Mouse (Mus musculus): Measurements from ENCODE around the gene Alkbh6. TPM values are rescaled to one million over a fixed set of nuclear protein-coding genes. Genes with fewer than 3 reads are reported as not detected.

Alkbh6 gene
- polyA plus RNA-seq, 1 experiment from 2014 or later: 80.7 TPM

DNA sequence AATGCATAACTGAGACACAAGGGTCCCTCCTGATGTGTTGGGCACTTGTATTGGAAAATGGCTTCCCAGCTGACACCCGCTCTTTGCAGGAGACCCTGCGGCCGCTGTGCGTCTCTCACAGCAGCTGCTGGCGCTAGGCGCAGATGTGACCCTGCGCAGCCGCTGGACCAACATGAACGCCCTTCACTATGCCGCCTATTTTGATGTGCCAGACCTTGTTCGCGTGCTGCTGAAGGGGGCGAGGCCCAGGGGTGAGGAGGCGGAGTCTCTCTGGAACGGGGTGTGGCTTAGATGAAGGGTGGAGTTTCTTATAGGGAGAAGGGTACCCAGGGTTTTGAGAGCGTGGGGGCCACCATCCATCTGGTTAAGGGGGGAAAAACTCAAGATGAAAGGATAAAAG is 11.3 kb upstream of the Alkbh6 start:
- Histone ChIP-seq H3K4me3 (ENCODE audit: low read depth, low read length) (no peak overlapping the region), H3K4me2 (ENCODE audit: low read depth, low read length) (no peak overlapping the region), H3K9ac (replicated peaks; ENCODE audit: low read length) (no peak overlapping the region), H3K36me3 (replicated peaks; ENCODE audit: control insufficient read depth, insufficient read depth, low read depth, low read length) (peaks cover 13% of the 10 kb centered on the region), H3K4me1 (ENCODE audit: control insufficient read depth, insufficient read depth, low read length) (no peaks in the 10 kb centered on the region), H3K9me3 (replicated peaks; ENCODE audit: control insufficient read depth, low read length) (no peaks in the 10 kb centered on the region), H3K27me3 (ENCODE audit: control insufficient read depth, insufficient read depth, low read length) (no peaks in the 10 kb centered on the region), H3K27ac (replicated peaks; ENCODE audit: low read depth, low read length) (no peak overlapping the region)
- DNase-seq (ENCODE audit: low spot score): no peak
- ATAC-seq (replicated peaks; ENCODE audit: insufficient number of reproducible peaks, low FRiP score, low TSS enrichment, low read depth): no peak
- 83% methylated on average over 16 of the region's 16 CpGs for WGBS

DNA sequence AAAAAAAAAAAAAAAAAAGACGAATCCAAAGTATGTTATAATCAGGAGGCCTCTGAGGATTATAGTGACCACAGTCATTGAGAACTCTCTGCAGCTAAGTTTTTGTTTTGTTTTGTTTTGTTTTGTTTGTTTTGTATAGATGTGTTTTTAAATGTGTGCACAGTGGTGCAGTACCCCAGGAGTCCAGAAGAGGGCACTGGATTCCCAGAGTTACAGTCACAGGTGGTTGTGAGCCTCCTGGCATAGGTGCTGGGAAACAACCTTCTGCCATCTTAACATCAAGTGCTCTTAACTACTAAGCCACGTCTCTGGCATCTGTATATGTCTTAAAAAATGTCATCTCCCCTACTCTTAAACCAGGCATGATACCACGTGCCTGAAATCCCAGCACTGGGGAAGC is 7.6 kb upstream of the Alkbh6 start:
- ATAC-seq (replicated peaks; ENCODE audit: insufficient number of reproducible peaks, low FRiP score, low TSS enrichment, low read depth) (no peak), DNase-seq (ENCODE audit: low spot score) (peak; percentile 43)
- Histone ChIP-seq H3K4me2 (ENCODE audit: low read depth, low read length) (no peak overlapping the region), H3K27ac (replicated peaks; ENCODE audit: low read depth, low read length) (no peak overlapping the region), H3K9me3 (replicated peaks; ENCODE audit: control insufficient read depth, low read length) (no peaks in the 10 kb centered on the region), H3K27me3 (ENCODE audit: control insufficient read depth, insufficient read depth, low read length) (no peaks in the 10 kb centered on the region), H3K4me3 (ENCODE audit: low read depth, low read length) (no peak overlapping the region), H3K9ac (replicated peaks; ENCODE audit: low read length) (no peak overlapping the region), H3K36me3 (replicated peaks; ENCODE audit: control insufficient read depth, insufficient read depth, low read depth, low read length) (peaks cover 22% of the 10 kb centered on the region), H3K4me1 (ENCODE audit: control insufficient read depth, insufficient read depth, low read length) (no peaks in the 10 kb centered on the region)
- 54% methylated on average over 3 of the region's 3 CpGs for WGBS

DNA sequence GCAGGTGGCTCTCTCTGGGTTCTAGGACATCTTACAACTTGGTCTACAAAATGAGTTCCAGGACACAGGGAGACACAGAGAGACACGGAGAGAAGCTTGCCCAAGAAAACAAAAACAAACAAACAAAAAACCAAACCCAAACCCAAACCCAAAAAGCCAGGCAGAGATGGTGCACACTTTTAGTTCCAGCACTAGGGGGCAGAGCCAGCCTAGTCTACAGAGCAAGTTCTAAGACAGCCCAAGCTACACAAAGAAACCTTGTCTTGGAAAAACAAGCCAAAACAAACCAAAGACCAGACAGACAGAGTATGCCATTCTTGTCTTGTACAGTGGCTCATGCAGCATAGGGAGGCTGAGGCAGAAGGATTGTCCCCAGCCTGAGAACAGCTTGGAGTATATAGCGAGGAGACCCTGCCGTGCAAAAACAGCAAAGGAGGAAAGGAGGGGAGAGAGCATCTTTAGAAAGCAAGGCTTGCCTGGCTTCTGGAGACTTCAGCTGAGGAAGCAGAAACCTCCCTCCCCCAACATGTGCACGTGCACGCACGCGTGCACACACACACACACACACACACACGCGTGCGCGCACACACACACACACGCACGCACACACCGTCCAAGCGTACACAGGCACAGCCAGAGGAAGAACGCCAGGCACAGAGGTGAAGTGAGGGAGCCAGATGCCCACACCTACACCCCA is 2.3 kb upstream of the Alkbh6 start:
- no peaks in the 10 kb centered on the region for H3K9me3 ChIP-seq (replicated peaks; ENCODE audit: control insufficient read depth, low read length)
- WGBS: 89% methylated on average over 16 of the region's 16 CpGs
- ATAC-seq (replicated peaks; ENCODE audit: insufficient number of reproducible peaks, low FRiP score, low TSS enrichment, low read depth) (no peak), DNase-seq (ENCODE audit: low spot score) (peak; percentile 27)
- no peak overlapping the region for H3K4me2 ChIP-seq (ENCODE audit: low read depth, low read length)
- no peaks in the 10 kb centered on the region for H3K27me3 ChIP-seq (ENCODE audit: control insufficient read depth, insufficient read depth, low read length)
- no peak overlapping the region for H3K9ac ChIP-seq (replicated peaks; ENCODE audit: low read length)
- H3K4me1 ChIP-seq (ENCODE audit: control insufficient read depth, insufficient read depth, low read length): no peaks in the 10 kb centered on the region
- H3K4me3 ChIP-seq (ENCODE audit: low read depth, low read length): no peak overlapping the region
- H3K27ac ChIP-seq (replicated peaks; ENCODE audit: low read depth, low read length): no peak overlapping the region
- H3K36me3 ChIP-seq (replicated peaks; ENCODE audit: control insufficient read depth, insufficient read depth, low read depth, low read length): peaks cover 16% of the 10 kb centered on the region

DNA sequence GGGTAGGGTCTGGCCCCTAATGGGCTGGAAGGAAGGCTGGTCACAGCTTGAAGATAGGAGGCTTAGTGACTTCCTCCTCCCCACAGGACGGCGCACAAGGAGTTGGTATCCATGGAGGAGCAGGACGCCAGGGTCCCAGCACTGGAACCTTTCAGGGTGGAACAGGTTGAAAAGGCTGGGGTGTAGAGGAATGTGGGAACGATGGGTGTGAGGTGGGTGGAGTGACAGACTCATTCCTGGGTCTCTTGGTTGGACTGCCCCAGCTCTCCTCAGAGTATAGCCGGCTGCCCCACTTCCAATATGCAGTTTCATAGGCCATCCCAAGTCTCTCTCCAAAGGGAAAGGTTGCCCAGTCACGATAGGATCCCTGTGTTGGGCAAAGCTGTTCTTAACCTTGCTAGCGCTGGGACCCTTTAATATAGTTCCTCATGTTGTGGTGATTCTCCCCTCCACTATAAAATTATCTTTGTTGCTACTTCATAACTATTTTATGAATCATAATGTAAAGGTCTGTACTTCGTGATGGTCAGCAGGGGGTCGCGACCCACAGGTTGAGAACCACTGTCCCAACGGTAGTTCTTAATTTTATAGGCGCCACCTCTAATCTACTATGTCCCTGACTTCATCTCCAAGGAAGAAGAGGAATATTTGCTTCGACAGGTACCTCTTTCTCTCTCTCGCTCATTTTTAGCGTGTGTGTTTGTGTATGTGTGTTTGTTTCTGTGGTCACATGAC is 1.0 kb downstream of the Alkbh6 start:
- Histone ChIP-seq H3K36me3 (replicated peaks; ENCODE audit: control insufficient read depth, insufficient read depth, low read depth, low read length) (no peaks in the 10 kb centered on the region; the same call in 1 of the 2 replicates), H3K4me3 (ENCODE audit: low read depth, low read length) (peak overlapping the region; percentile 51), H3K27me3 (ENCODE audit: control insufficient read depth, insufficient read depth, low read length) (no peaks in the 10 kb centered on the region), H3K4me1 (ENCODE audit: control insufficient read depth, insufficient read depth, low read length) (no peaks in the 10 kb centered on the region), H3K9ac (replicated peaks; ENCODE audit: low read length) (peak overlapping the region; percentile 54), H3K9me3 (replicated peaks; ENCODE audit: control insufficient read depth, low read length) (no peaks in the 10 kb centered on the region), H3K27ac (replicated peaks; ENCODE audit: low read depth, low read length) (no peak overlapping the region), H3K4me2 (ENCODE audit: low read depth, low read length) (peak overlapping the region; percentile 77)
- DNase-seq (ENCODE audit: low spot score) (no peak), ATAC-seq (replicated peaks; ENCODE audit: insufficient number of reproducible peaks, low FRiP score, low TSS enrichment, low read depth) (no peak)
- WGBS: 61% methylated on average over 15 of the region's 15 CpGs

DNA sequence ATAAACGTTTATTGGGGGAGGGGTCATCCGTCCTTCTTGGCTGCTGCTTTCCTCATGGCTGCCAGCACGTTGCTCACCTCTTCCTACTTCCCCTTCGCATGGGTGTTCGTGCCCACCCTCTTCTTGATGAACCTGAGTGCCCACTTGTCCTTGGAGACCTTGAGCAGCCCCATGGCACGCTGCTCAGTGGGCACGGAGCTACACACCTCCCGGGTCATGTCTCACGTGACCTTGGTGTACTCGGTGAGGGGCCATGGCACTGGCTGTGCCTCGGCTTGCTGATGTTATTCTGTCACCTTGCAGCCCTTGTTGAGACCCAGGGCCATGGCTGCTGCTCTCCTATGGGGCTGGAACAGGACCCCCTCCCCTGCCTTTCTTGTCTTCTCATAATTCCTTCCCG is 1.6 kb downstream of the Alkbh6 start:
- H3K4me2 ChIP-seq (ENCODE audit: low read depth, low read length): no peak overlapping the region
- WGBS: 86% methylated on average over 12 of the region's 12 CpGs

DNA sequence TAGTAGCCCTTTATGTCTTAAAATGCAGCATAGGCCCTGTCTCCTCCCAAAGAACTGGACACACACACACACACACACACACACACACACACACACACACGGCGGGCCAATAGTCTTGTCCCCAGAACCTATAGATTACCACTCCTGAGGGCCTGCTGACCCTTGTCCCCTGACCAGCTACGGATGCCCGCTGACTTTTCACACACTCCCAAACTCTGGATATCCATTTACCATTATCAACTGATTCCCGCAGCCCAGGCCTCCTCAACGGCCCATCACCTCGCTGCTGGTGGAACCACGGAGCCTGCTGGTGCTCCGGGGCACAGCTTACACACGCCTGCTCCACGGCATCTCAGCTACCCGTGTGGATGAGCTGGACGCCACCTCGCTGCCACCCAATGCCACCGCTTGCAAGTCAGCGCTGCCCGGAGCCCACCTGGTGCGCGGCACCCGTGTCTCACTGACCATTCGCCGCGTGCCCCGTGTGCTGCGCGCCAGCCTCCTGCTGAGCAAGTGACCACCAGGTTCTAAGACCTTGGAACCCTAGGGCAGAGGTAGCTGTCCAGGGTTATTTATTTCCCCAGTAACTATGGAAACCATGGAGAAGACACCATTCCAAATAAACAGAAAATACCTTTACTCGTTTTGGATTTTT is 5.3 kb downstream of the Alkbh6 start:
- Histone ChIP-seq H3K9ac (replicated peaks; ENCODE audit: low read length) (no peak overlapping the region), H3K9me3 (replicated peaks; ENCODE audit: control insufficient read depth, low read length) (no peaks in the 10 kb centered on the region), H3K27ac (replicated peaks; ENCODE audit: low read depth, low read length) (no peak overlapping the region), H3K4me1 (ENCODE audit: control insufficient read depth, insufficient read depth, low read length) (0 out of 2 replicates have a peak, but pooled peaks cover 2% of the 10 kb centered on the region), H3K36me3 (replicated peaks; ENCODE audit: control insufficient read depth, insufficient read depth, low read depth, low read length) (no peaks in the 10 kb centered on the region; the same call in 1 of the 2 replicates), H3K27me3 (ENCODE audit: control insufficient read depth, insufficient read depth, low read length) (no peaks in the 10 kb centered on the region), H3K4me3 (ENCODE audit: low read depth, low read length) (no peak overlapping the region), H3K4me2 (ENCODE audit: low read depth, low read length) (no peak overlapping the region)
- WGBS: 44% methylated on average over 27 of the region's 27 CpGs
- no peak for DNase-seq (ENCODE audit: low spot score)
- ATAC-seq (replicated peaks; ENCODE audit: insufficient number of reproducible peaks, low FRiP score, low TSS enrichment, low read depth): no peak

More for the DNA sequence above, 1.6 kb downstream of the Alkbh6 start:
- ATAC-seq (replicated peaks; ENCODE audit: insufficient number of reproducible peaks, low FRiP score, low TSS enrichment, low read depth): no peak
- no peaks in the 10 kb centered on the region for H3K27me3 ChIP-seq (ENCODE audit: control insufficient read depth, insufficient read depth, low read length)
- no peak for DNase-seq (ENCODE audit: low spot score)
- no peaks in the 10 kb centered on the region for H3K9me3 ChIP-seq (replicated peaks; ENCODE audit: control insufficient read depth, low read length)
- H3K27ac ChIP-seq (replicated peaks; ENCODE audit: low read depth, low read length): no peak overlapping the region
- no peak overlapping the region for H3K9ac ChIP-seq (replicated peaks; ENCODE audit: low read length)
- H3K36me3 ChIP-seq (replicated peaks; ENCODE audit: control insufficient read depth, insufficient read depth, low read depth, low read length): no peaks in the 10 kb centered on the region; the same call in 1 of the 2 replicates
- H3K4me1 ChIP-seq (ENCODE audit: control insufficient read depth, insufficient read depth, low read length): no peaks in the 10 kb centered on the region
- no peak overlapping the region for H3K4me3 ChIP-seq (ENCODE audit: low read depth, low read length)

DNA sequence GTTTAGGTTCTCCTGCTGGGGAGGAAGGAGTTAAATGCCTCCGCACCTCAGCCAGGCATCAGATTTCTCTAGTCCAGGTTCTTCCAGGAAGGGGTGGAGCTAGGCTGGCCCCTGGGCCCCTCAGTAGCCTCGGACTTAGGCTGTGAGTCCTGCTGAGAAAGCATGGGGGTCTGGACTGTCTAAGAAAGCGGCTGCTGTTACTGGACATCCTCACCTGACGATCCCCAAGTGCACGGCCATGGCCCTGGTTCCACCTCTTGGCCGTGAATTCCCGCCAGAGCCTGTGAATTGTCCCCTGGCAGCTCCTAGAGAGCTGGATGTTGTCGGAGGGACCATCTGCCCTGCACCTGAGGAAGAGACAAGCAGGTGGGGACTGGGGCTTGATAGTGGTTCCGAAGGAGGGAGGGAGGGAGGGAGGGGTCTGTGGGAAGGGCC is 6.2 kb downstream of the Alkbh6 start, which contains the start of gene Syne4:
Gene Syne4 (plus strand): TSS at position 87 of the 435 bp plus-strand sequence.
- Histone ChIP-seq H3K4me3 (ENCODE audit: low read depth, low read length) (peak within 1 kb of the TSS; percentile 49), H3K36me3 (replicated peaks; ENCODE audit: control insufficient read depth, insufficient read depth, low read depth, low read length) (no peaks in the 10 kb centered on the region; the same call in 1 of the 2 replicates), H3K27ac (replicated peaks; ENCODE audit: low read depth, low read length) (0 out of 2 replicates have a peak within 1 kb of the TSS, but pooled peaks have one; percentile 15), H3K9me3 (replicated peaks; ENCODE audit: control insufficient read depth, low read length) (no peaks in the 10 kb centered on the region), H3K4me2 (ENCODE audit: low read depth, low read length) (peak within 1 kb of the TSS; percentile 54), H3K27me3 (ENCODE audit: control insufficient read depth, insufficient read depth, low read length) (no peaks in the 10 kb centered on the region), H3K4me1 (ENCODE audit: control insufficient read depth, insufficient read depth, low read length) (0 out of 2 replicates have a peak, but pooled peaks cover 2% of the 10 kb centered on the region), H3K9ac (replicated peaks; ENCODE audit: low read length) (peak within 1 kb of the TSS; percentile 48)
- peak; percentile 84 for DNase-seq (ENCODE audit: low spot score)
- 1% methylated on average over 9 of the region's 9 CpGs for WGBS
- ATAC-seq (replicated peaks; ENCODE audit: insufficient number of reproducible peaks, low FRiP score, low TSS enrichment, low read depth): peak; percentile 72

All from embryonic facial prominence, embryonic 11.5 days (tissue).